Mouse (Mus musculus): Measurements from ENCODE around the gene Ranbp1. TPM values are rescaled to one million over a fixed set of nuclear protein-coding genes. Genes with fewer than 3 reads are reported as not detected.

The Ranbp1 gene
- total and polyA plus RNA-seq, 3 experiments, result 605 to 1,263 (median 1,124) TPM

- Histone ChIP-seq H3K4me1 (ENCODE audit: control insufficient read depth in 1 of 2, insufficient read depth in 2 of 2) (no peaks in the 10 kb centered on the region), H3K36me3 (replicated peaks in 1 of 2; ENCODE audit: control insufficient read depth in 1 of 2, insufficient read depth in 1 of 2, low read length in 1 of 2) (peaks cover 83 to 92% of the 10 kb centered on the region in 2 experiments), H3K27me3 (replicated peaks) (no peaks in the 10 kb centered on the region), H3K4me2 (ENCODE audit: insufficient read depth, low read depth, poor library complexity, severe bottlenecking) (no peak within 1 kb of the TSS), H3K9ac (ENCODE audit: insufficient read depth, low read depth) (no peak within 1 kb of the TSS), H3K4me3 (replicated peaks in 1 of 3; ENCODE audit: low read depth in 2 of 3, low read length in 2 of 3, poor library complexity in 1 of 3) (no peak within 1 kb of the TSS), H3K27ac (ENCODE audit: insufficient read depth, low read depth) (no peak within 1 kb of the TSS), H3K79me2 (replicated peaks; ENCODE audit: control insufficient read depth, extremely low read depth, insufficient read depth, poor library complexity, severe bottlenecking) (0 out of 2 replicates have a peak, but pooled peaks cover 18% of the 10 kb centered on the region), H3K9me3 (replicated peaks; ENCODE audit: low read length) (no peaks in the 10 kb centered on the region)
- TF ChIP-seq NELFE (IDR thresholded peaks at IDR 0.05; ENCODE audit: low read depth, low read length) (no peak), MXI1 (IDR thresholded peaks at IDR 0.05; ENCODE audit: low read depth, low read length) (no peak), POLR2AphosphoS2 (IDR thresholded peaks at IDR 0.05; ENCODE audit: low read depth, low read length) (peak; percentile 31; the same call in 1 of the 2 replicates)
- dilution Hi-C loops (cut with MboI; ENCODE audit: extremely low pct_ligation_motif_present, extremely low pct_unique_long_range_greater_than_20kb, low sequenced_read_pairs) (no loop called here), in situ Hi-C loops (cut with MboI; ENCODE audit: low pct_ligation_motif_present, low pct_unique_long_range_greater_than_20kb, low sequenced_read_pairs) (no loop called here)
- DNase-seq (ENCODE audit: extremely low read depth), result no peak
Observed at GRCm38 (mm10) chr16:18258221-18258620, 9.7 kb upstream of the Ranbp1 start, which contains the start of gene Gm49776. Gene Gm49776, minus strand, starts transcription at chr16:18258321.

GRCm38 (mm10) chr16:18253866-18254265 is 5.3 kb upstream of the Ranbp1 start:
- in situ Hi-C loops (cut with MboI; ENCODE audit: low pct_ligation_motif_present, low pct_unique_long_range_greater_than_20kb, low sequenced_read_pairs), result loop anchor here (5.0 kb wide), 1 partner anchor 33 kb away; the partner anchor contains the start of gene Dgcr8
- H3K4me3 ChIP-seq (replicated peaks in 1 of 3; ENCODE audit: low read depth in 2 of 3, low read length in 2 of 3, poor library complexity in 1 of 3), result no peak overlapping the region
- H3K27me3 ChIP-seq (replicated peaks), result no peaks in the 10 kb centered on the region
- H3K4me2 ChIP-seq (ENCODE audit: insufficient read depth, low read depth, poor library complexity, severe bottlenecking), result no peak overlapping the region
- H3K9me3 ChIP-seq (replicated peaks; ENCODE audit: low read length), result no peaks in the 10 kb centered on the region
- H3K27ac ChIP-seq (ENCODE audit: insufficient read depth, low read depth), result no peak overlapping the region
- dilution Hi-C loops (cut with MboI; ENCODE audit: extremely low pct_ligation_motif_present, extremely low pct_unique_long_range_greater_than_20kb, low sequenced_read_pairs), result no loop called here
- no peak for DNase-seq (ENCODE audit: extremely low read depth)
- H3K4me1 ChIP-seq (ENCODE audit: control insufficient read depth in 1 of 2, insufficient read depth in 2 of 2), result peaks cover 8 to 24% of the 10 kb centered on the region in 2 experiments
- TF ChIP-seq ZC3H11A (IDR thresholded peaks at IDR 0.05; ENCODE audit: low read depth, low read length) (no peak), JUND (conservative IDR thresholded peaks at IDR 0.05; ENCODE audit: low read depth, low read length) (no peak), POLR2A (IDR thresholded peaks at IDR 0.05; ENCODE audit: low read depth, low read length) (peak; percentile 44), SMC3 (IDR thresholded peaks at IDR 0.05; ENCODE audit: low read depth, low read length) (no peak), ELF1 (IDR thresholded peaks at IDR 0.05; ENCODE audit: low read depth, low read length) (no peak)
- H3K9ac ChIP-seq (ENCODE audit: insufficient read depth, low read depth), result no peak overlapping the region
- peaks cover 75 to 88% of the 10 kb centered on the region in 2 experiments for H3K36me3 ChIP-seq (replicated peaks in 1 of 2; ENCODE audit: control insufficient read depth in 1 of 2, insufficient read depth in 1 of 2, low read length in 1 of 2)
- H3K79me2 ChIP-seq (replicated peaks; ENCODE audit: control insufficient read depth, extremely low read depth, insufficient read depth, poor library complexity, severe bottlenecking), result peaks cover 23% of the 10 kb centered on the region

GRCm38 (mm10) chr16:18252736-18253135 is 4.2 kb upstream of the Ranbp1 start:
- 0 out of 2 replicates have a peak, but pooled peaks have one; percentile 1 for TF ChIP-seq MAFK (IDR thresholded peaks at IDR 0.05; ENCODE audit: insufficient replicate concordance, low read length)
- TF ChIP-seq POLR2A (IDR thresholded peaks at IDR 0.05; ENCODE audit: low read depth, low read length), result peak; percentile 5; the same call in 1 of the 2 replicates
- no peak for TF ChIP-seq IRF4 (IDR thresholded peaks at IDR 0.05; ENCODE audit: low read depth, low read length)
- no peak overlapping the region for H3K4me3 ChIP-seq (replicated peaks in 1 of 3; ENCODE audit: low read depth in 2 of 3, low read length in 2 of 3, poor library complexity in 1 of 3)
- DNase-seq (ENCODE audit: extremely low read depth), result no peak
- H3K9me3 ChIP-seq (replicated peaks; ENCODE audit: low read length), result no peaks in the 10 kb centered on the region
- no peak overlapping the region for H3K4me2 ChIP-seq (ENCODE audit: insufficient read depth, low read depth, poor library complexity, severe bottlenecking)
- no peak overlapping the region for H3K9ac ChIP-seq (ENCODE audit: insufficient read depth, low read depth)
- dilution Hi-C loops (cut with MboI; ENCODE audit: extremely low pct_ligation_motif_present, extremely low pct_unique_long_range_greater_than_20kb, low sequenced_read_pairs) (no loop called here), in situ Hi-C loops (cut with MboI; ENCODE audit: low pct_ligation_motif_present, low pct_unique_long_range_greater_than_20kb, low sequenced_read_pairs) (loop anchor here (5.0 kb wide), 1 partner anchor 35 kb away; the partner anchor contains the start of gene Dgcr8)
- H3K27ac ChIP-seq (ENCODE audit: insufficient read depth, low read depth), result no peak overlapping the region
- peaks cover 30% of the 10 kb centered on the region for H3K79me2 ChIP-seq (replicated peaks; ENCODE audit: control insufficient read depth, extremely low read depth, insufficient read depth, poor library complexity, severe bottlenecking)
- no peaks in the 10 kb centered on the region for H3K27me3 ChIP-seq (replicated peaks)
- H3K36me3 ChIP-seq (replicated peaks in 1 of 2; ENCODE audit: control insufficient read depth in 1 of 2, insufficient read depth in 1 of 2, low read length in 1 of 2), result peaks cover 66 to 78% of the 10 kb centered on the region in 2 experiments
- H3K4me1 ChIP-seq (ENCODE audit: control insufficient read depth in 1 of 2, insufficient read depth in 2 of 2), result peaks cover 8 to 24% of the 10 kb centered on the region in 2 experiments
